18 mouse cellular contexts compared by ENCODE assay signal in genomic region chr5:49317869-49318268, GRCm38 (mm10).
DNase-seq lines count a peak whose midpoint lies in the region; ATAC-seq and TF ChIP-seq lines count a peak whose summit lies in the region.
"Had no signal": no experiment of that assay in that cellular context is flagged by ENCODE, and none has a peak within 500 bp of the region (broad histone marks: within the 10 kb centered on the region; RNA-seq: fewer than 3 reads in every experiment).

No protein-coding gene starts in this region.

- TF ChIP-seq CTCF in intestine, postnatal 0 days (IDR thresholded peaks at IDR 0.05; ENCODE audit: low read depth) = no peak
- no peak for TF ChIP-seq CTCF in lung, adult 2 months (IDR thresholded peaks at IDR 0.05; ENCODE audit: insufficient read depth, low read length)

- no peaks in the 10 kb centered on the region for H3K27me3 ChIP-seq in intestine, embryonic 14.5 days (replicated peaks; ENCODE audit: control insufficient read depth, insufficient read depth, low read length)
- no peaks in the 10 kb centered on the region for H3K27me3 ChIP-seq in intestine, postnatal 0 days (replicated peaks; ENCODE audit: control insufficient read depth, insufficient read depth, low read length)
- H3K27me3 ChIP-seq in intestine, embryonic 16.5 days (replicated peaks; ENCODE audit: control insufficient read depth, insufficient read depth, low read length) = no peaks in the 10 kb centered on the region
- H3K27me3 ChIP-seq: forebrain, embryonic 13.5 days; forebrain, embryonic 15.5 days had no signal

- no peak overlapping the region for H3K27ac ChIP-seq in intestine, embryonic 14.5 days (ENCODE audit: low read depth)
- no peak overlapping the region for H3K27ac ChIP-seq in intestine, postnatal 0 days (ENCODE audit: low read depth, low read length)
- no peak overlapping the region for H3K27ac ChIP-seq in intestine, embryonic 16.5 days (ENCODE audit: low read length)
- H3K27ac ChIP-seq: forebrain, embryonic 13.5 days; forebrain, embryonic 15.5 days had no signal

- WGBS in intestine, embryonic 14.5 days = 41% methylated on average over 2 of the region's 2 CpGs
- 53% methylated on average over 2 of the region's 2 CpGs for WGBS in intestine, postnatal 0 days
- WGBS in intestine, embryonic 16.5 days = 50% methylated on average over 2 of the region's 2 CpGs
- 74% methylated on average over 2 of the region's 2 CpGs for WGBS in lung, adult 2 months

- no peaks in the 10 kb centered on the region for H3K4me1 ChIP-seq in intestine, embryonic 14.5 days (replicated peaks; ENCODE audit: control insufficient read depth, insufficient read depth, low read length)
- H3K4me1 ChIP-seq in intestine, postnatal 0 days (replicated peaks; ENCODE audit: control insufficient read depth, insufficient read depth, low read length) = no peaks in the 10 kb centered on the region
- H3K4me1 ChIP-seq in intestine, embryonic 16.5 days (ENCODE audit: control insufficient read depth, insufficient read depth, low read length) = no peaks in the 10 kb centered on the region
- no peaks in the 10 kb centered on the region for H3K4me1 ChIP-seq in lung, adult 2 months (ENCODE audit: control insufficient read depth, insufficient read depth, low read length)
- H3K4me1 ChIP-seq: forebrain, embryonic 13.5 days; forebrain, embryonic 15.5 days had no signal

- H3K9ac ChIP-seq in intestine, embryonic 14.5 days (ENCODE audit: low read length) = no peak overlapping the region
- no peak overlapping the region for H3K9ac ChIP-seq in intestine, postnatal 0 days (ENCODE audit: low read depth, low read length)
- H3K9ac ChIP-seq in intestine, embryonic 16.5 days (ENCODE audit: low read depth, low read length) = no peak overlapping the region
- H3K9ac ChIP-seq: forebrain, embryonic 13.5 days; forebrain, embryonic 15.5 days; forebrain, postnatal 0 days had no signal

- peak; percentile 70; the same call in 1 of the 2 replicates for ATAC-seq in intestine, embryonic 14.5 days (replicated peaks; ENCODE audit: low FRiP score, low TSS enrichment, low read depth)
- ATAC-seq in intestine, postnatal 0 days = no peak
- ATAC-seq in intestine, embryonic 16.5 days = peak; percentile 71; the same call in 1 of the 2 replicates
- ATAC-seq: forebrain, embryonic 13.5 days; forebrain, embryonic 15.5 days; forebrain, postnatal 0 days had no signal

- no peaks in the 10 kb centered on the region for H3K36me3 ChIP-seq in intestine, embryonic 14.5 days (ENCODE audit: control insufficient read depth, insufficient read depth, low read length)
- H3K36me3 ChIP-seq in intestine, postnatal 0 days (ENCODE audit: control insufficient read depth, insufficient read depth) = no peaks in the 10 kb centered on the region
- no peaks in the 10 kb centered on the region for H3K36me3 ChIP-seq in intestine, embryonic 16.5 days (ENCODE audit: control insufficient read depth, insufficient read depth, low read length)
- H3K36me3 ChIP-seq: forebrain, embryonic 15.5 days had no signal

- no peak for TF ChIP-seq POLR2A in lung, adult 2 months (IDR thresholded peaks at IDR 0.05; ENCODE audit: borderline replicate concordance, extremely low read depth, low read depth, low read length)

- no peak for DNase-seq in intestine, embryonic 14.5 days (ENCODE audit: low spot score)
- peak; percentile 35 for DNase-seq in forelimb bud, embryonic 11.5 days (ENCODE audit: low read depth, low spot score)
- DNase-seq in kidney, adult 8-10 months = no peak
- no peak for DNase-seq in lung, adult 2 months
- DNase-seq: adrenal gland, adult 8-10 months; adrenal gland, postnatal 14 days; adrenal gland, postnatal 36 days; cerebellum, adult 11-12 months; cerebellum, adult 2 months; cerebellum, adult 9-10 months; cerebellum, postnatal 14 days; cerebellum, postnatal 36 days; embryo, embryonic 11 days; forebrain, postnatal 0 days had no signal

- no peak overlapping the region for H3K4me2 ChIP-seq in intestine, embryonic 14.5 days (ENCODE audit: low read length)
- H3K4me2 ChIP-seq in intestine, postnatal 0 days (replicated peaks; ENCODE audit: low read depth) = no peak overlapping the region
- H3K4me2 ChIP-seq in intestine, embryonic 16.5 days (ENCODE audit: low read depth, low read length) = no peak overlapping the region
- H3K4me2 ChIP-seq: forebrain, embryonic 13.5 days; forebrain, embryonic 15.5 days had no signal

- H3K4me3 ChIP-seq in intestine, embryonic 14.5 days (ENCODE audit: low read depth, low read length) = no peak overlapping the region
- H3K4me3 ChIP-seq in intestine, postnatal 0 days (ENCODE audit: low read depth, low read length) = no peak overlapping the region
- no peak overlapping the region for H3K4me3 ChIP-seq in intestine, embryonic 16.5 days (ENCODE audit: low read length)
- no peak overlapping the region for H3K4me3 ChIP-seq in lung, adult 2 months (replicated peaks; ENCODE audit: extremely low read depth, low read depth, low read length)
- H3K4me3 ChIP-seq: forebrain, embryonic 13.5 days; forebrain, embryonic 15.5 days had no signal

- H3K9me3 ChIP-seq in intestine, embryonic 14.5 days (ENCODE audit: control insufficient read depth, low read length) = no peaks in the 10 kb centered on the region
- no peaks in the 10 kb centered on the region for H3K9me3 ChIP-seq in intestine, postnatal 0 days (ENCODE audit: control insufficient read depth)
- no peaks in the 10 kb centered on the region for H3K9me3 ChIP-seq in intestine, embryonic 16.5 days (ENCODE audit: control insufficient read depth, low read length)
- H3K9me3 ChIP-seq: forebrain, embryonic 13.5 days; forebrain, embryonic 15.5 days had no signal
